Mouse (Mus musculus) ES-Bruce4 (cell line): ENCODE results near the gene Shbg.

ENCODE experiments used
- CTCF ChIP-seq: IDR thresholded peaks from one replicate; pipeline ENCODE4 v1.8.1; 2011; ENCODE audit warnings: low read depth, low read length
- EP300 ChIP-seq: IDR thresholded peaks from 2 replicates; pipeline ENCODE4 v1.6.1; 2011; ENCODE audit warnings: low read depth, low read length; ENCODE audit not compliant: insufficient read depth
- POLR2A ChIP-seq: IDR thresholded peaks from one replicate; pipeline ENCODE4 v1.8.1; 2011; ENCODE audit warnings: low read length; ENCODE audit not compliant: insufficient read depth

GRCm38 (mm10) chr11:69654760-69655159, 37.1 kb upstream of the Shbg start:
- TF ChIP-seq CTCF (no peak), EP300 (peak; percentile 70; the same call in 1 of the 2 replicates), POLR2A (peak; percentile 97)
